Mouse (Mus musculus): ENCODE measurements around the gene Cdc16.

DNA sequence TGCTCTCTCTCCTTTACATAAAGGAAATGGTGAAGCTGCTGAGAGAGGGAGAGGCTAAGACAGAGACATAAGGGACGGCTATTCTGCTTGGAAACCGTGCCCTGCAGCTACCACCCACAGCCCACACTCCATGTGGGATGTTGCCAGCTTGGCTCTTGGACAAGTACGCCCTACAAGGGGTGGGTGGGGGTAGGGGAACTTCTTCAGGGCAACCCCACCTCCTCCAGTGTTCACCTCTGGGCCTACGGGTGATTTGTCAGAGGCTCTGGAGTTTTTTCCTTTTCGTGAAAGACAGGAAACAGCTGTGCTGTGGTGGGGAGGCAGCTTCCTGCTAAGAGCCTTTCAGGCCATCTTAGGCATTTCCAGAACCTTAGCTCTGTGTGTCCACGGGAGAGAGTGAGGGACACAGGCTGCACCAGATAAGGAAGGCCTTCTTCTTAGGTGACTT is 17.1 kb upstream of the Cdc16 start:
- no peak for TF ChIP-seq CTCF (IDR thresholded peaks at IDR 0.05; ENCODE audit: low read depth)
- TF ChIP-seq EP300 (IDR thresholded peaks at IDR 0.05; ENCODE audit: low read depth), result no peak

Data from heart, postnatal 0 days (tissue).